Mouse (Mus musculus): Measurements from ENCODE around the gene Mpst. TPM values are rescaled to one million over a fixed set of nuclear protein-coding genes. Genes with fewer than 3 reads are reported as not detected.

The Mpst gene
- total and polyA plus RNA-seq, 2 experiments from 2014 or later, result 3.8 to 84.8 TPM

DNA sequence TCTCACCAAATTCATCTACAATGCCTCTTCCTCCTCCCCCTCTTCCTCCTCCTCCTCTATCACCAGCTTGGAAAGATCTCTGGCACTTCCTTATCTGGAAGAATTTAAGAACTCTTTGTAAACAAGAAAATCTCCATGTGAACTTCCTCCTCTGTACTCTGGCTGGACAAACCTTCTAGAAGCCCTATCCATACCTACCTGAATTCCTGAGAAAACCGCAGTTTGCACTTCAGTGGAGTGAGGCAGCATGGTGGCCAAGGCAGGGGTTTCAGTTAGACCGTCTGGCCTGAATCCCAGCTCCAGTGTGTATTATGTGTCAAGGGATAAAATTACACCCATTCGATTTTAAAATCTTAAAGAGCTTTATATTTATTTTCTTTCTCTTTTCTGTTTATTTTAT lies 33.4 kb upstream of the Mpst start:
- Histone ChIP-seq H3K4me1 (ENCODE audit: insufficient read depth, low read length) (no peaks in the 10 kb centered on the region), H3K9me3 (ENCODE audit: low read length) (no peaks in the 10 kb centered on the region), H3K4me2 (ENCODE audit: low read depth, low read length, poor library complexity, severe bottlenecking) (no peak overlapping the region), H3K4me3 (ENCODE audit: low read depth, low read length) (no peak overlapping the region), H3K9ac (replicated peaks; ENCODE audit: low read length, poor library complexity, severe bottlenecking) (no peak overlapping the region), H3K27me3 (ENCODE audit: insufficient read depth, low read length) (no peaks in the 10 kb centered on the region), H3K36me3 (ENCODE audit: insufficient read depth, low read length) (no peaks in the 10 kb centered on the region), H3K27ac (ENCODE audit: low read depth, low read length) (no peak overlapping the region)
- 70% methylated on average over 3 of the region's 3 CpGs for WGBS
- DNase-seq (ENCODE audit: low spot score) (no peak), ATAC-seq (ENCODE audit: low FRiP score) (no peak)
- TF ChIP-seq CTCF (IDR thresholded peaks at IDR 0.05), result no peak

DNA sequence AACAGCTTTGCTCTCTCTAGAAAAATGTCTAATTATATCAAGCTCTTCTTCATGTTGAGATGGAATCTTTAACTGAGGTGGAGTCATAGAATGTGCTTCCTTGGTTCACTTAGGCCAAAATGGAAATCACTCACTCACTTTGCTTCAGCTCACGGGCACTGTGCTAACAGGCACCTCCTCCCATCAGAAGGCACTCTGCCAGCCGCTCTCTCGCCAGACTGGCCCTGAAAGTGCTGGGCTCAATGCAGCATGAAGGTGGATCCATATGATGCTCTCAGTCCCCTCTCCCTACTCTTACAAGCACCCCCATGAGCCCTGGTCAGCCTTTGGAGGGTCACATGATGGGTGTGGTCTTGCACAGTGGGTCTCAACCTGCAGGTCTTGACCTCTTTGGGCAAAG lies 32.0 kb upstream of the Mpst start:
- no peaks in the 10 kb centered on the region for H3K4me1 ChIP-seq (ENCODE audit: insufficient read depth, low read length)
- H3K36me3 ChIP-seq (ENCODE audit: insufficient read depth, low read length), result no peaks in the 10 kb centered on the region
- no peaks in the 10 kb centered on the region for H3K27me3 ChIP-seq (ENCODE audit: insufficient read depth, low read length)
- ATAC-seq (ENCODE audit: low FRiP score) (no peak), DNase-seq (ENCODE audit: low spot score) (peak; percentile 67)
- H3K27ac ChIP-seq (ENCODE audit: low read depth, low read length), result no peak overlapping the region
- H3K4me3 ChIP-seq (ENCODE audit: low read depth, low read length), result no peak overlapping the region
- WGBS, result 59% methylated on average over 3 of the region's 3 CpGs
- H3K9me3 ChIP-seq (ENCODE audit: low read length), result no peaks in the 10 kb centered on the region
- no peak for TF ChIP-seq CTCF (IDR thresholded peaks at IDR 0.05)
- H3K9ac ChIP-seq (replicated peaks; ENCODE audit: low read length, poor library complexity, severe bottlenecking), result no peak overlapping the region
- no peak overlapping the region for H3K4me2 ChIP-seq (ENCODE audit: low read depth, low read length, poor library complexity, severe bottlenecking)

DNA sequence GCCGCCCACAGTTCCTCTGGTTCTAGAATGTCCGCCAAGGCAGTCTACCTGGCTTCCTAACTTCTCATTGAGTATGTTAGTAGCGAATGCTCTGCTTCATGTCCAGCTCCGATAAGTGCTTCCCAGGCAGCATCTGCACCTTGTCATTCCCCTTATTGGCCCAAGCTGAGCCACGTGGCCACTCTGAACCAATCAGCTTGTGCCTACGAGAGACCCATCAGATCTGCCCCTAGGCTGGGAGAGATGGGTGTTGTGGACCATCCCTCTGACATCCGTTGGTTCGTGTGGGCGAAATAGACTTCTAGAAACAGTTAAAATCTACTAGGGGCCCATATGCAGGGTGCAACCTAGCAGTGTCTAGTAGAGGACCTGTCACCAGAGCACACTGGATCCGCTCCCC lies 28.4 kb upstream of the Mpst start:
- Histone ChIP-seq H3K9me3 (ENCODE audit: low read length) (no peaks in the 10 kb centered on the region), H3K4me2 (ENCODE audit: low read depth, low read length, poor library complexity, severe bottlenecking) (no peak overlapping the region), H3K4me3 (ENCODE audit: low read depth, low read length) (no peak overlapping the region), H3K36me3 (ENCODE audit: insufficient read depth, low read length) (no peaks in the 10 kb centered on the region), H3K4me1 (ENCODE audit: insufficient read depth, low read length) (no peaks in the 10 kb centered on the region), H3K27me3 (ENCODE audit: insufficient read depth, low read length) (no peaks in the 10 kb centered on the region), H3K9ac (replicated peaks; ENCODE audit: low read length, poor library complexity, severe bottlenecking) (no peak overlapping the region), H3K27ac (ENCODE audit: low read depth, low read length) (no peak overlapping the region)
- no peak for DNase-seq (ENCODE audit: low spot score)
- ATAC-seq (ENCODE audit: low FRiP score), result no peak
- 89% methylated on average over 10 of the region's 10 CpGs for WGBS
- no peak for TF ChIP-seq CTCF (IDR thresholded peaks at IDR 0.05)

DNA sequence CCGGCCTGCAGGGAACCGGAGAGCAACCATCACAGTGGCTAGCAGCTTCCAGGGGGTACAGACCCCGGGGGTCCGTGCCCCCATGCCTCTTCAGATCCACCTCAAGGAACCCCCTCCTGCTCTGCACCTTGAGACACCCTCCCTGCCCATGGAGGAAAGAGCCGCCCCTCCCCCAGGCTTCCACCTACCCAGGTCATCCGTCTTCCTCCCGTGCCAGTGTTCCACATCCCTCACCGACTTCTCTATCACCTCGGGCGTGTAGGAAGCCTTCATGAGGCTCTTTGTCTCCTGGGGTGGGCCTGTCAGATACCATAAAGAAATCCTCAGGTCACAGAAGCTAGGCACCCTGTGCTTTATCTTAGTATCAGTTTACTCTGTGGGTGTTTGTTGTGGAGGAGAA lies 27.7 kb upstream of the Mpst start:
- TF ChIP-seq CTCF (IDR thresholded peaks at IDR 0.05), result no peak
- H3K4me3 ChIP-seq (ENCODE audit: low read depth, low read length), result no peak overlapping the region
- no peaks in the 10 kb centered on the region for H3K9me3 ChIP-seq (ENCODE audit: low read length)
- no peaks in the 10 kb centered on the region for H3K4me1 ChIP-seq (ENCODE audit: insufficient read depth, low read length)
- no peaks in the 10 kb centered on the region for H3K36me3 ChIP-seq (ENCODE audit: insufficient read depth, low read length)
- WGBS, result 88% methylated on average over 10 of the region's 10 CpGs
- ATAC-seq (ENCODE audit: low FRiP score), result no peak
- no peak overlapping the region for H3K9ac ChIP-seq (replicated peaks; ENCODE audit: low read length, poor library complexity, severe bottlenecking)
- H3K4me2 ChIP-seq (ENCODE audit: low read depth, low read length, poor library complexity, severe bottlenecking), result no peak overlapping the region
- H3K27ac ChIP-seq (ENCODE audit: low read depth, low read length), result no peak overlapping the region
- no peaks in the 10 kb centered on the region for H3K27me3 ChIP-seq (ENCODE audit: insufficient read depth, low read length)
- no peak for DNase-seq (ENCODE audit: low spot score)

DNA sequence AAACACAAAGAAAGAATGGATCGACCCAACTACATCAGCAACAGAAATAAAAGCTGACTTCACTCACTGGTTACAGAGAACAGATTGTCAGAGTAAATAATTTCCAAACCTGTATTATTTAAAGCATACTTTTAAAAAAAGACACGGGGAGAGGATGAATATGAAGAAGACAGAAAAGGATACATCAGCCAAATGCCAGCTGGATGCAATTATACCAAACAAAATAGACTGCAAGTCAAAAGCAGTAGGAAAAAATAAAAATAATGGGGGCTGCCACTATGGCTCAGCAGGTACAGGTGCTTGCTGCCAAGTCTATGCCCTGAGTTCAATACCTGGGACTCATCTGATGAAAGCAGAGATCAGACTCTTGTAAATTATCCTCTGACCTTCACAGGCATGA lies 26.0 kb upstream of the Mpst start:
- no peak overlapping the region for H3K9ac ChIP-seq (replicated peaks; ENCODE audit: low read length, poor library complexity, severe bottlenecking)
- no peak overlapping the region for H3K4me3 ChIP-seq (ENCODE audit: low read depth, low read length)
- TF ChIP-seq CTCF (IDR thresholded peaks at IDR 0.05), result no peak
- H3K9me3 ChIP-seq (ENCODE audit: low read length), result no peaks in the 10 kb centered on the region
- no peak overlapping the region for H3K4me2 ChIP-seq (ENCODE audit: low read depth, low read length, poor library complexity, severe bottlenecking)
- 71% methylated on average over 2 of the region's 2 CpGs for WGBS
- no peaks in the 10 kb centered on the region for H3K27me3 ChIP-seq (ENCODE audit: insufficient read depth, low read length)
- DNase-seq (ENCODE audit: low spot score) (no peak), ATAC-seq (ENCODE audit: low FRiP score) (no peak)
- H3K4me1 ChIP-seq (ENCODE audit: insufficient read depth, low read length), result no peaks in the 10 kb centered on the region
- no peak overlapping the region for H3K27ac ChIP-seq (ENCODE audit: low read depth, low read length)
- no peaks in the 10 kb centered on the region for H3K36me3 ChIP-seq (ENCODE audit: insufficient read depth, low read length)

DNA sequence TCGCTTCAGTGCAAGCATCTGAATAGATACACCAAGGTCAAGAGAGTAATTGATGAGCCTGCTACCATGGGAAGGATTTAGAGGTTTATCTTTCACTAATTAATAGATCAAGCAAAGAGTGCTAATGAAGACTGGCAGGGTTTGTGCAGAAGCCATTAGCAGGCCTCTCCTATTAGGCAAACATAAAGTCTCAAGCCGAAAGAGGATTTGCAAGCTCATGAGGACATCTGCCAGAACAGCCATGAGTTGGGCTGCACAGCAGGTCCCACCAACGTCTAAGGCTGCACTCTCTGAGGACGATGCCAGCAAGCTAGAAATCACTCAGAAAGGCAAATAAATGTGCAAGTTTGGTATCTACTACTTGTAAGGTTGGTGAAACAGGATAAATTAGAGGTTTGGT lies 25.5 kb upstream of the Mpst start:
- no peak overlapping the region for H3K27ac ChIP-seq (ENCODE audit: low read depth, low read length)
- H3K4me3 ChIP-seq (ENCODE audit: low read depth, low read length), result no peak overlapping the region
- H3K36me3 ChIP-seq (ENCODE audit: insufficient read depth, low read length), result no peaks in the 10 kb centered on the region
- no peak for ATAC-seq (ENCODE audit: low FRiP score)
- peak; percentile 64 for DNase-seq (ENCODE audit: low spot score)
- 33% methylated on average over 4 of the region's 4 CpGs for WGBS
- no peak overlapping the region for H3K9ac ChIP-seq (replicated peaks; ENCODE audit: low read length, poor library complexity, severe bottlenecking)
- H3K4me1 ChIP-seq (ENCODE audit: insufficient read depth, low read length), result no peaks in the 10 kb centered on the region
- no peak for TF ChIP-seq CTCF (IDR thresholded peaks at IDR 0.05)
- H3K9me3 ChIP-seq (ENCODE audit: low read length), result no peaks in the 10 kb centered on the region
- no peak overlapping the region for H3K4me2 ChIP-seq (ENCODE audit: low read depth, low read length, poor library complexity, severe bottlenecking)
- H3K27me3 ChIP-seq (ENCODE audit: insufficient read depth, low read length), result no peaks in the 10 kb centered on the region
